Mouse (Mus musculus) kidney, adult 11 months (tissue): ENCODE results near the gene Myom1.
"Not testable (repeated sequence)": the region's sequence is repeated elsewhere in the genome, so short reads cannot be mapped to it uniquely, and the experiment has no call there.

Experiments used
- DNase-seq: peaks from one replicate; pipeline ENCODE4 v3.0.0; 2022

The Myom1 gene

DNA sequence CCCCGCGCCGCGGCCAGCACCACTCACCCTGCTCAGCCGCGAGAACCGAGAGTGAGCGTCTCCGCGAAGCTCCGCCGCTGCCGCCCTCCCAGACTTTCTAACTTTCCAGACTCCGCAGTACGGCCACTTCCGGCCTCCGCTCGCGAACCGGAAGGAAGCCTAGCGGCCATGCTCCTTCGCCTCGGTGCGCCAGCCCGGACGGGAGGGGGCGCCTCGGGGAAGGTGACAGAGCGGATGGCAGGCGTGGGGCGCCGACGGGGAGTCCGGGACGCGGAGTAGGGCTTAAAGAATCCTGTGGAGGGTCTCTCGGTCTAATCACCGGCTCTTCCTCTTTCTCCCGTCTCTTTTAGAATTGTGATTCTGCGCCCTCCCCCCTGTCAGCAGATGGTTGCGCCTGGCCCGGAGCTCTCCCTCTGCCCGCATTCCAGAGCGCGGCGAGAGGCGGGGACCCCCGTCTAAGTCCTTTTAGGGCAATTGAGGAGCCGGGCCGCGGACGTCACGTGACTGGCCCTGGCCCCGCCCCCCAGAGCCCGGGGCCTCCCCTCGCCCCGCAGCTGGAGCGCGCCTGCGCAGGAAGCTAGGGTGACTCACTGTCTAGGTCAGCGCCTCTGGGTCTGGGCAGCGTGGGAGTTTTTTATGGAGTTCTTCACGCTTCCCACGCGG, at the start of gene Myom1:
Gene Myom1, plus strand, starts transcription at position 553 of the 663 bp plus-strand sequence.
- peak; percentile 99 for DNase-seq

GRCm38 (mm10) chr17:70963546-70963945, 38.9 kb upstream of the Myom1 start:
- DNase-seq: peak; percentile 88

GRCm38 (mm10) chr17:70965281-70965680, 37.2 kb upstream of the Myom1 start:
- DNase-seq: no peak

DNA sequence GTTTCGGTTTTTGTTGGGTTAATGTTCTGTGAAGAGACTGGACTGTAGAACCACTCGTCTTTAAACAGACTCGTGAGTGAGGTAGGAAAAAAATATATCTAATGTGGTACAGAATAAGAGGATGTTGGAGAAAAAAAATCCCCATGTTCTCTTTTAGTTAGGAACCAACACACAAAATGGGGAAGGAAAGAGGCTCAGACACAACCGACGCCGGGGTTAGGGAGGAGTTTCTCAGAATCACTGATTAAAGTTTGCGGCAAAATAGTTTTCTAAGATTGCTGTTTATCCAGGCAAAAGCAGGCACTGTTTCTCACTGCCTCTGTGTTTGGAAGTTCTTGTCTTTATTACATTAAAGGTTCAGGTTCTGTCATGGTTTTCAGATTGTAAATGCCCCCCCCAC, 36.3 kb upstream of the Myom1 start:
- DNase-seq: no peak

GRCm38 (mm10) chr17:70967191-70967590, 35.2 kb upstream of the Myom1 start:
- DNase-seq: no peak

- no peak for DNase-seq
These were observed 34.8 kb upstream of the Myom1 start for GRCm38 (mm10) chr17:70967646-70968045.

GRCm38 (mm10) chr17:70968606-70969191, 33.7 kb upstream of the Myom1 start:
- no peak for DNase-seq

GRCm38 (mm10) chr17:70971206-70971605, 31.2 kb upstream of the Myom1 start:
- DNase-seq: no peak

GRCm38 (mm10) chr17:70973398-70973797, 29.0 kb upstream of the Myom1 start:
- DNase-seq: no peak

DNA sequence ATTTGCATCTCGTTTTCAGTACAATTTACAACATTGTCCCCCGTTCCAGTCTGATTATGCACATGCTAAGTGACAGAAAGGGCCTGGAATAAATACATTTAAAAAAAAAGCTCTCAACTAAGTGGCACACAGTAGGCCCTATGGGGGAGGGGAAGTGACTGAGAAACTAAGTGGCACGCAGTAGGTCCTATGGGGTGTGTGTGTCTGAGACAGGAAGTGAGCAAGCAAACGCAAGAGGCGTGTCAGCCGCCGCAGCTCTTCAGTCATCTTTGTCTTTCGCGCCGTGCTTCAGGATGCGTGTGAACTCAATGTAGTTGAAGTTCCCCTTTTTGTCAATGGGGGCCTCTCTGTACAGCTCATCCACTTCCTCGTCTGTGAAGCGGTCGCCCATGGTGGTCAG, 28.4 kb upstream of the Myom1 start:
- DNase-seq: not testable (repeated sequence)

GRCm38 (mm10) chr17:70977799-70978198, 24.6 kb upstream of the Myom1 start:
- DNase-seq: no peak

DNA sequence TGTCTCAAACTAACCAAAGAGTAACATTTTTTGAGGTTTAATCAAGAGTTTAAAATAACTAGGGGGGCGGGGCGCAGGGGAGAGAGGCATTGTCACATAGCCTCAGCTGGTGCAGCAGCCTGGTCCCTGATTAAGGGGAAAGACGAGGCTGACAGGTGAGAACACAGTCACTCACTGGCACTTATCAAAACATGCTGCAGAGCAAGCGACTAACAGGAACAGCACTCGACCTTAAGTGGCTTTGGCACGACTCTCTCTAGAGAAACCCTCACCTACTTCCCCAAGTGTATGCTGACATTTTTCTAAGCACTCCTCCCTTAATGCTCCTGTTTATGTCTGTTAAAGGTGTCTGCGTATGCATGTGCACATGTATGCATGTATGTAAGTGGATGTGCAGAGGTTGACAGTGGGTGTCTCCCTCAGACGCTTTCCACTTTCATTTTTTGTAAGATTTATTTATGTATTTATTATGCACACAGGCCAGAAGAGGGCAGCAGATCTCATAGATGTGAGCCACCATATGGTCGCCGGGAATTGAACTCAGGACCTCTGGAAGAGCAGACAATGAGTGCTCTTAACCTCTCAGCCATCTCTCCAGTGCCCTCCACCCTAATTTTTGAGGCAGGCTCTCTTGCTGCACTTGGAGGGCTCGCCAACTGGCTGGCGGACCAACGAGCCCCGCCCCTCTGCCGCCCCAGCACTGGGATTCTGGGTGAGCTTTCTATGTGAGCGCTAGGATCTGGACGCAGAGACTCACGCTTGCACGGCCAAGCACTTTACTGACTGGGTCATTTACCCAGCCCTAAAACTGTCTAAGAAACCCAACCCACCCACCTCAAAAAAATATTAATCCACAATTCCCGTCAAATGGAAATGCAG, 22.8 kb upstream of the Myom1 start:
- no peak for DNase-seq

DNA sequence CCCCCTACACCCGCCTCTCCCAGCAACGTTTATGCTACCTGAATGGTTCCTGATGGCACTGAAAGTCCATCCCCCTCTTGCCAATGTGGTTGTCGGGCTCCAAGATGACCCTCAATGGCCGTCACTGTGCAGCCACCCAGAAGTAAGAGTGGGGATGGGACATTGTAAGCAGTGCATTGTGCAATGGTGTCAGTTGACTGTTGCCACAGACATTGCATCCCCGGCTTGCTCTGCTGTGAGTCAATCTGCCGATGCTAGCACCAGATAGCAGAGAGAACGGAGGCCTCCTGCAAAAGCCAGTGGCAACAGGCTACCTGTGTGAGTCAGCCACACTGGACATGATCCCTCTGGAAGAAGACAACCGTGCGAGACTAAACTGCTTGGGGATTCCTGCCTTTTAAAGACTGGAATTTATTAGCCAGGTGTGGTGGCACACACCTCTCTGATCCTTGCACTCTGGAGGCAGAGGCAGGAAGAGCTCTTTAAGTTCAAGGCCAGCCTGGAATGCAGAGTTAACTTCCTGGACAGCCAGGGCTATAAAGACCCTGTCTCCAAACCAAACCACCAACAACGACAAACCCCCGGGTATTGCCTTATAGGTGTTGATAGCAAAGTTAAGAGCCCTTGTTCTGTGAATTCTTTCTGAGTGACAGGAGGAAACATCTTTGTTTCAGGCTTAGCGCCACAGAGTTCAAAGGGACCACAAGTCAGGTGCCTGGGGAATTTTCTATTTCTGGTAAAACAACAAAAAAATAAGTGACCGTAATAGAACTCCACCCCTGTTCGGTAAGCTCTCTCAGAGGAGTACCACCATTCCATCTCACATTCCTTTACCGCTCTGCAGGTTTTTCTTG, 16.7 kb upstream of the Myom1 start:
- DNase-seq: no peak

DNA sequence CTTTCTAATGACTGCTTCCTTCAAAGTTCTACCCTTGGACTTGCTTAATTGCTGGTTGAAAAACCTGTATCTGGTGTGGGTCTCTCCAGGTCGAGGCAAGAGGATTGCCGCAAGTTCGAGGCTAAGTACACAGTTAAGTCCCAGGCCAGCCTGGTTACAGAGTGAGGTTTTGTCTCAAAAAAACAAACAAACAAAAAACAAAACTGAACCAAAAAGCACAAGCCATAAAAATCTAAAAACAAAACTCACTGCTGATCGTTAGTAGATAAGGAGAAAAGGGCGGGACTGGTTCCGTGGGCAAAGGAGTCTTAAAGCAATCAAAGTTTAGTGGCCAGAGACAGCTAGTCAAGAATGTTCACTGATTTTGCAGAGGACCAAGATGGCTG, 16.1 kb upstream of the Myom1 start:
- no peak for DNase-seq

DNA sequence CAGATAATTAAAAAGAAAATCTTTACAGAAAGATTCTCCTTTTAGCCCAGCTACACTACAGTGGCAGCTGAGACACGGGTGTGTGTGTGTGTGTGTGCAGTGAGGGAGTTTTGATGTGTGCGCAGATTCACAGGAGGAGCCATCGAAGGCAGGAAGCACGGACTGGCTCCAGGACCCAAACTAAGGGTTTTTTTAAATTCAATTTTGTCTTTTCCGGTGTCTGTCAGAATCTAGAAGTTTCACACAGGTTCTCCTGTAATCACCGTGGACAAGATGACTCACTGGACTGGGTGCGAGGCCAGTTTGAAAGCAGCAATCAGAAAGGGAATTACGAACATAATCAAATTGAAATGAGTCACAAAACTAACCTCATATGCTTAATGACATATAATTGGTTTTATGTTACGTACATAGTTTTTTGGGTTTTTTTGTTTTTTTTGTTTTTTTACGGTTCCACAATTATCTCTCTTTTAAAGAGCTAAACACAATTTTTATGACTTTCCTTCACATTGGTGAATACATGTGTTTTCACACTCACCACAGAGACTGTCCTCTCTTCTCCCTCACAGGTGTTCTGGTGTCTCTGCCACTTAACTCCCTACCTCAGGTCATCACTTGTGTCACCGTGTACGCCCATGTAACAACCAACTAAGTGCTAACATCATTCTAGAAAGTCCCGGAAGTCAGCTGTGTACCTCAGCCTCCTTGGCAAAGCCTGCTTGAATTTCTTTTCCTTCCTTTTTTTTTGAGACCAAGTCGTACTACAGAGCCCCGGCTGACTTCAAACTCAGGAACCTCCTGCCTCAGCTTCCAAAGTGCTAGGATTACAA, 15.4 kb upstream of the Myom1 start:
- no peak for DNase-seq

GRCm38 (mm10) chr17:70988337-70988767, 14.1 kb upstream of the Myom1 start:
- peak; percentile 43 for DNase-seq

- DNase-seq: no peak
These were observed 13.0 kb upstream of the Myom1 start for GRCm38 (mm10) chr17:70989430-70989829.

- peak; percentile 41 for DNase-seq
These were observed 12.4 kb upstream of the Myom1 start for GRCm38 (mm10) chr17:70989991-70990390.

DNA sequence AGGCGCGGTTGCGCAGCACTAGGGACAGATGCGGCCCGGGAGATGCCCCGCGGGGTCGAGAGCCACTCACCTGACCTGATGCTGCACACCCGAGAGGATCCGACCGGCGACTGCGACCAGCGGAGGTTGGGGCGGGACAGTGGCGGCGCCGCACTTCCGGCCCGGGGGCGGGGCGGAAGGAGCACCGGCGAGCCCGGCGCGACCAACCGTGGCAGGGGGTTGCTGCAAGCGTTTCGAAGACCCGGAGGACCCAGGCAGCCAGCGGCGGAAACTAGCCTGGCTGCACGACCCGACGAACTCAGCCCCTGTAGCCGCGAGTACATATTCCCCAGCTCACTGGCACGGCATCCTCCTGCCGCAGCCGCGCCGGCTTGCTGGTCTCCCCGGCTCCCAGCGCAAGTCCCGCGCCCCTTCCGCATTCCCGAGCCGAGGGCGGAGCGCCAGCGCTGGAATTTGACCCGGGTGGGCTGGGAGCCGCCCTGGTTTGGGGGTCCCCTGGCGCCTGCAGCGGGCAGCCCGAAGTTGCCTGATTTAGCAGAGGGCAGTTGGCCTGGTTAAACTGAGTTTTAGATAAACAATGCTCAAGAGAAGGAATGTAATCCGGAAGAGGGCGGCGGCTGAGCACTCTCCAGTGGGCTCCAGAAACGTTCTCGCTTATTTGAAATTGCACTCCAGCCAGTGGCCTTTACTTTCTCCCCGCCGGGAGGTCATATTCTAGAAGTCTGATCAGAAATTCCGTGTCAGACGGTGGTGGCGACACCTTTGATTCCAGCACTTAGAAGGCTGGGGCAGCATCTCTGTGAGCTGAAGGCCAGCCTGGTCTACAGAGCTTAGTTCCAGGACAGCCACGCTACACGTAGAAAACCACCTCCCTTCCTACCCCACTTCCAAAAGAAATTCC, 11.8 kb upstream of the Myom1 start:
- DNase-seq: peak; percentile 81

DNA sequence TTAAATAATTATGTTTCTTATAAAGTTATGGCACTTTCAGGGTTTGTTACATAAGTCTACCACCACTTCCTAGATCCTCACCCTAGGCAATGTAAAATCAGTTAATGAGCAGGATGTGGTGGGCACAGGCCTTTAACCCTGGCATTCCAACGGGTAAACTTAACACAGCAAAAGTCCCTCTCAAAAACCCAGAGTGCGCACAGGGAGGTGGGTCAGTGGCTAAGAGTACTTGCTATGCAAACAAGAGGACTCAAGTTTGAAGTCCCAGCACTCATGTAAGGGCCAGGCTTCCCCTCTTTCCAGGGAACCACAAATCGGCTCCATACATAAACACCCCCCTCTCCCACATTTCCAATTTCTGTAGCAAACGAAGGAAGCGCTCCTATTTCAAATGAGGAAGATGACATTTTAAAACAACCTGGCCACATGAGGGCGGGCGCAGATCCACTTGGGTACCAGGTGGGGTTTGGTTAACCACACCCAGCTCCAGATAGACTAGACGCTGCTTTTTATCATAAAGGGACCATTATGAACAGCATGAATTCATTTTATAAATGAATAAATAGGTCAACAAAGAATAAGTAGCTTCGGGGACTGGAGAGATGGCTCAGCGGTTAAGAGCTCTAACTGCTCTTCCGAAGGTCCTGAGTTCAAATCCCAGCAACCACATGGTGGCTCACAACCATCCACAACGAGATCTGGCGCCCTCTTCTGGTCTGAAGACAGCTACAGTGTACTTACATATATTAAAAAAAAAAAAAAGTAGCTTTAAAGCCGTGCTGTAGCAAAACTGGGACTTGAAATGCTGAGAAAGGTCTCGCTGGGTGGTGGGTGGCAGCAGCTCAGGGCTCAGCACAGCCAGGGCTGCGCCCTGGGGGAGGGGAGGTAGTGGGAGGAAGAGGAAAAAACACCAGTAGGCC, 10.5 kb upstream of the Myom1 start:
- no peak for DNase-seq
